Mouse (Mus musculus) erythroid progenitor cell, adult 5-6 weeks (primary cell): ENCODE measurements around the gene Adprhl1. TPM values are rescaled to one million over a fixed set of nuclear protein-coding genes. Genes with fewer than 3 reads are reported as not detected.

Experiments
- ATAC-seq: replicated peaks from 2 replicates; pipeline ENCODE4 v1.8.0; 2016; ENCODE audit warnings: moderate number of reproducible peaks, mild to moderate bottlenecking, moderate TSS enrichment, inconsistent platforms; ENCODE audit not compliant: poor library complexity, low FRiP score, severe bottlenecking
- total RNA-seq, 2 experiments: library from RNA; stranded (forward) in 1 of 2; stranded (reverse) in 1 of 2; fragments of 150-400 nt in 1 of 2; fragments of 186-747, 209-891 nt in 1 of 2; gene quantifications; 2 replicates each; pipeline versions ENCODE4 v1.2.3 to v1.2.4; 2015 to 2017; ENCODE audit warnings: low replicate concordance in 2 of 2

Gene Adprhl1
- total RNA-seq, 2 experiments from 2014 or later: not detected

- no peak for ATAC-seq
These were observed 19.2 kb downstream of the Adprhl1 start for GRCm38 (mm10) chr8:13234803-13235202.

- no peak for ATAC-seq
These were observed 23.5 kb downstream of the Adprhl1 start for GRCm38 (mm10) chr8:13230471-13230870.

GRCm38 (mm10) chr8:13229802-13230201 is 24.2 kb downstream of the Adprhl1 start:
- ATAC-seq: no peak

- ATAC-seq: no peak
These were observed 24.9 kb downstream of the Adprhl1 start for GRCm38 (mm10) chr8:13228923-13229610.

DNA sequence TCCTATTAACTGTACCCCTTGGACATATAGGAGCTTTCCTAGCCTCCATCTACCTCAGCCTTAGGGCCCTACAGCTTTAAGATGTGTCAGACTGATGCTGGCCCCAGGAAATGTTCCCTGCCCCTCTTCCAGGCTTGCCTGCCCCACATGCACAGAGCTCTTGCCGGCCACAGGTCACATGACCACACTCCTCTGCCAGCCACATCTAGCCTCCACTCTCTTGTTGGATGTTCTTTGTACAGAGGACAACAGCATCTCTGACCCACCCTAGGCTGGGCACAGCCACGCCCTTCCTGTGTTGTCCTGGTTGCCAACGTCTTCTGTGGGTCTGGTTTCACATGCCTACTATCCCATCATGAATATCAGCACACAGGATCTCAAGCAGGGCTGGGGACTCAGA is 26.8 kb downstream of the Adprhl1 start:
- no peak for ATAC-seq

DNA sequence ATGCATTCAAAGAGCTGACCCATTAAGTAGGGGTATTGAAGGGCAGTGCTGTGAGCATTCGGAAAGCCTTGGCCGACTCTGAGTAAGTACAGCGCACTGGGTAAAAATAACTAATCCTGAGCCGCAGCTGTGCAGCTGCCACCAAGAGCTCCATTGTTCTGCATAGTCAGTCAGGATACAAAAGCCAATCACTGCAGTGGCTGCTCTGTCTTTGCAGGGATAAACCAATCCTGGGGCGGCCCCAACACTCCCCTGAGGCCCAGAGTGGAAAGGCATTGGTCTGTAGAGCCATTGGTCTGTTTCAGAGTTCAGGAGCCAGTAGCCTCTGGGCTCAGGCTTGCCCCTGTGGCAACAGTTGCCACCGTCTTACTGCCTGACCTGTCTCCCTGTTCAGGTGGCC is 27.7 kb downstream of the Adprhl1 start:
- no peak for ATAC-seq

DNA sequence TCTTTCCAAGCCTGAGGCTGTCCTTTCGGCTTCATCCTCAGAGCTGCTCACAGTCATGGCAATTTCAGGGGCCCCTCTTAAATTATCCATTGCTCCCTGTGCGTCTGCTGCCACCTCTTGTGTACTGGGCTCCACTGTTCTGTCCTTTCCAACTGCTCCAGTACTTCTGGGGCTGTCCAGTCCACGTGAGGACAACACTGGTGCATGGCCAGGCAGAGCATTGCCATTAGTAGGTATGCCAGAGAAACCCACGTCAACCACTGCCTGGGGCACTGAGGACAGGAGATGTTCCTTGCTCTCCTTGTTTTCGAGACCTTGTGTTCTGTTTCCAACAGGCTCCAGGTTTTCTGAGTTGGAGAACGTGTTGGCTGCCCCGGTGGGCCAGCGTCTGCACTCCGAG is 29.5 kb downstream of the Adprhl1 start:
- ATAC-seq: no peak

GRCm38 (mm10) chr8:13218441-13218840 is 35.5 kb downstream of the Adprhl1 start:
- ATAC-seq: no peak

- no peak for ATAC-seq
These were observed 36.0 kb downstream of the Adprhl1 start for GRCm38 (mm10) chr8:13217986-13218385.

DNA sequence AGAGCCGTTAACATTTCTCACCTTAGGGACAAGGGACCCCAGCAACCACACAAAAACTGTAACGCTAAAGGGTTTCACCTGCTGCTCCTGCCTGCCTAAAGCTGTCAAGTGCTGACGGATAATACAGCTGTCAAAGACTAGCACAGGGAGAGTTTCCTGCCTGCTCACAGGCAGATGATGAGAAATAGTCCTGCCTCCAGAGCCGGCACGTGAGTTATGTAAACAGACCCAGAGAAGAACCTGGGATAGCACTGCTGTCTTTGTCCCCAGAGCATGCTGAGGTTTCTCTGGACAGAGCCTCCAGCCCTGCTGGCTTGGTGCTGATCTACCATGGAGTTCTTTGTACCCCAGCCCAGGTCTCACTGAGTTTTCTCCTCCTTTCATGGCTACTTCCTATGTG is 36.9 kb downstream of the Adprhl1 start:
- no peak for ATAC-seq

DNA sequence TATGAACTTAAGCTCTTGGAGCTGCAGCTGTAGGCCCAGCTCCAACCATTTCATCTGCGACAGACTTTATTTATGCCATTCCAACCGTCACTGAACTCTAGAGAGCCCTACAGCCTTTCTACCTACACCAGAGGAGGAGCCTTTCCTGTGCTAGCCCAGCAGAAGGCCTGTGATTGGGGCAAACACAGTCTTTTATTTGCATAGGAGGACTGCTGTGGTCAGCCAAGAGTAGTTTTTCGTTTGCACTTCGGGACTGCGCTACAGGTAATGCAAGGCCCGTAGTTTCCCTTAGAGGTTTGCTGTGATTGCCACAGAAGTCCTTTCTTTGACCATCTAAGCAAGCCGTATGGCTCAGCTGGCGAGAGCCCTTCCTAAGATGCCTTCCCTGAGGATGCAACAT is 37.6 kb downstream of the Adprhl1 start:
- ATAC-seq: no peak

DNA sequence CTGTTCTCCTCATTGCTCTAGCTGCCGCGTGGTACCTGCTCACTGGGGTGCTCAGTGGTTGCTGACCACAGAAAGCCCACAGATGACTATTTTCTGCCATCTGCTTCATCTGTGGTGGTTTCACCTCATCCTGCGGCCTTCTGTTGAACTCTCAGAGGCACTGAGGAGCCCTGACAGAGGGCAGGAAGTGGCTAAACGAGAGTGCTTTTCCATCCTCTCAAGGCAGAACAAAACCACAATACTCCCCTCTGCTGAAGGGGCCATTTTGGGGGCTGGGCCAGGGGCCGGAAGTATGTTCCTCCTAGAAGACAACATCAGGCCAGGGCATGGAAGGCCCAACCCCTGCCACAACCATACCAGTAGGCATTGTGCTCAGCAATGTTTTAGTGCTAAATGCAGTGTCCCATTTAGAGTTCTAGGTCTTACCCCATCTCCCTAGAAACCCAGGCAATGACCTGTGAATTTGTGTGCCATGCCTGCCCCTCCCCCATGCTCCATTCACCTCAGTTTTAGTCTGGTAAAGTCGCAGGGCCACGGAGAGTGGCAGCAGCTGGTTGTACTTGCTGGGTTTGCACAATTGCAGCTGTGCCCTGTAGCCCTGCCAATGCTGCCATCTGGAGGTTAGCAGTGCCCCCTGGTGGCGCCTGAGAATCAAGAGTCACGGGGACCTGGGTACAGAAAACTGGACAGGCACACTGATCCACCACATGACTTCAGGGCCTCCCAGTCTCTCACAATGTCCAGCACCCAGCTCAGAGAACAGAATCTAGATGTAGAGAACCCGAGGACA is 40.3 kb downstream of the Adprhl1 start:
- ATAC-seq: peak; percentile 77

DNA sequence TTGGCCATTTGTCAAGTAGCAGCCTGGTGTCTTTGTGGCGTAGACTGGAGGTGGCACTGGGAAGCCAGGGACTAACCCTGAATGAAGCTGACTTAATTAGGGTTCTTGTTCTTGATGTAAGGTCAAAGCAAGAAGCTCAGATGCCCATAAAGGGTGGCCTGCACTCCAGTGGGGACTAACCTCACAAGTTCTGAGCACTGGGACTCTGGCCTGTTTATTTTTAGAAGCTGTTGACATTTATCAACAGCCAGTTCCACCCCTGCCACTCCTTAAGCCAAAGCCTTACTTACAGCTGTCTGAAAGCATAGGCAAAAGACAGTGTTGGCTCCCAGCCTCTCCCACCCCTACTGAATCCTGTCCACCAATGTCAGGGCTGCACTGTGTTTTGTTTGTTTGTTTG is 44.2 kb downstream of the Adprhl1 start:
- ATAC-seq: no peak

GRCm38 (mm10) chr8:13208627-13209355 is 45.2 kb downstream of the Adprhl1 start:
- ATAC-seq: peak; percentile 78

DNA sequence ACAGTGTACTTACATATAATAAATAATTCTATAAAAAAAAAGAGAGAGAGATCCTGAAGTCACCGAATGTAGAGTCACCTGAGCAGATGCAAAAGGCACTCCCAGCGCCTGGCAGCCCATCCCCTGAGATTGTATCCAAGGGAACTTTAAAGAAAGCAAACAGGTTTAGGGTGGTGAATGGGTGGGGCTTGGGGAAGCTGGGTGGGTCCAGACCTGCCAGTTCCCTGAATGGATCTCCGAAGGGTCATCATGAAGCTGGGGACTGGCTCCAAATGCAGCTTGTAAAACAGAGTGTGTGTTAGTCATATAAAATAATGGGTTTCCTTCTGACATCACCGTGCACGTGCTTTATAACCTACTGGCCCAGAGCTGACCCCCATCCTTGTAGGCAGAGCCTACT is 47.7 kb downstream of the Adprhl1 start:
- ATAC-seq: no peak

DNA sequence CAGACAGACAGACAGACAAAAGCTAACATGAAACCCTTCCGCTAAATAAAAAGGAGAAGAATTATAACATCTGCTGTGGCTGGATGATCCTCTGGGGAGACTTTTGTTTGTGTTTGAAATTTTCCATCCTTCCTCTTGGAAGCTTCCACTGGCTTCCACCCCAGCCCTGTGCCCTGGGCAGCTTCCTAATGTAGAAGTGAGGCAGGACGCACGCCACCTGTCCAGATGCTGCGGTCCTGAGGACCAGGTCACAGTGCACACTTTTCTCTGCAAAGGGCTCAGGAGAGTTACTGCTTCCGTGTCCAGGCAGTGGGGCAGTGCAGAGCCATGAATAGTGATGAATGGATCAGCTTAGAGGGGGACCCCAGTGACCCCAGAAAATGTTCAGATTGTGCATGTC is 48.7 kb downstream of the Adprhl1 start:
- ATAC-seq: no peak

GRCm38 (mm10) chr8:13204371-13205140 is 49.4 kb downstream of the Adprhl1 start:
- peak; percentile 65 for ATAC-seq

- ATAC-seq: peak; percentile 56
These were observed 50.5 kb downstream of the Adprhl1 start for GRCm38 (mm10) chr8:13203472-13203871.

DNA sequence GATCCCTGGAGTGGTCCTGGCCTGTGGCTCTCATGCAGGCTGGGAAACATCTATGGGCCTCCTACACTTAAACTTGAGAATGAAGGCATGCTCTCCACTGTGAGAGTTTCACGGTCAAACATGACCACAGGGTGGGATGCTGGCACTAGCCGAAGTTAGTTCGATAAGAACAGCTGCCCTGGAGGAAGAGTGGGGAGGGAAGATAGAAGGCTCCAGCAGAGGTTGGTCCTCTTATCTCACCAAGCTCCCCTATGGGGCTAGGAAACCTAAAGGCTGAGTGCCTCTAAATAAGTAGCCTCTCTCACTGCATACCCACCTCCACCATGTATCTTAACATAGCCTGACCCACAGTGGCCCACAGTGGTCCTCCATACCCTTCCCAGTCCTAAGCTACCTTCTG is 51.2 kb downstream of the Adprhl1 start:
- ATAC-seq: peak; percentile 76

DNA sequence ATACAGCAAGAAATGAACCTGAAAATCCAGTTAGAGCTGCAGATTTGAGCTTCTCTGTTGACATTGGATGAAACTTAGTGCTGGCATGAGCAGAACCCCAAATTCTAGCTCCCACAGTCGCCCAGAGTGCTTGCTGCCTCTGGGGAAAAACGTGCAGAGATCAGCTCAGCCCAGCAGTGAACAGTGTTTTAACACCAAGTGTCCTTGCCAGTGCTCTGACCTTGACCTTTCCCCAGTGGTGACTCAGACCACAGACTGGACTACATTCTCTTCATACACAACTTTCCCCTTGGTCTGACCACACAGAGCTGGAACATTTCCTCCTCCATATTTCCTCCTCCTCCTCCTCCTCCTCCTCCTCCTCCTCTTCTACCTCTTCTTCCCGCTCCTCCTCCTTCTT is 51.9 kb downstream of the Adprhl1 start:
- ATAC-seq: no peak
